Mouse (Mus musculus) small intestine, adult 2 months (tissue): ENCODE measurements around the gene Angptl1. TPM values are rescaled to one million over a fixed set of nuclear protein-coding genes. Genes with fewer than 3 reads are reported as not detected.

Source experiments
- H3K27ac ChIP-seq: fragments of 200-500 bp; 2 replicates; pipeline ENCODE4 v1.5.1; 2012; ENCODE audit warnings: low read depth, low read length, control low read depth, inconsistent platforms; ENCODE audit not compliant: insufficient read depth
- H3K27me3 ChIP-seq: fragments of 200-500 bp; 2 replicates; pipeline ENCODE4 v1.6.1; 2012; ENCODE audit warnings: mild to moderate bottlenecking, moderate library complexity, low read length, inconsistent platforms; ENCODE audit not compliant: control insufficient read depth, insufficient read depth
- H3K36me3 ChIP-seq: fragments of 200-500 bp; 2 replicates; pipeline ENCODE4 v1.6.1; 2012; ENCODE audit warnings: mild to moderate bottlenecking, low read length, control low read depth, inconsistent platforms; ENCODE audit not compliant: control insufficient read depth, insufficient read depth
- H3K4me1 ChIP-seq: fragments of 200-500 bp; 2 replicates; pipeline ENCODE4 v1.6.1; 2012; ENCODE audit warnings: low read length, inconsistent platforms, mixed read lengths; ENCODE audit not compliant: control insufficient read depth, insufficient read depth, insufficient read length
- H3K4me3 ChIP-seq: fragments of 200-500 bp; 2 replicates; pipeline ENCODE4 v1.5.1; 2012; ENCODE audit warnings: low read depth, mild to moderate bottlenecking, control low read depth, inconsistent platforms, low read length, moderate library complexity
- CTCF ChIP-seq: fragments of 200-500 bp; IDR thresholded peaks from 2 replicates; pipeline ENCODE4 v1.5.1; 2012; ENCODE audit warnings: low read depth, mild to moderate bottlenecking, control low read depth, inconsistent platforms, low read length, moderate library complexity, mixed read lengths; ENCODE audit not compliant: insufficient replicate concordance, insufficient read length; ENCODE audit errors: extremely low read depth
- POLR2A ChIP-seq: fragments of 200-500 bp; IDR thresholded peaks from 2 replicates; pipeline ENCODE4 v1.6.1; 2012; ENCODE audit warnings: low read depth, mild to moderate bottlenecking, control low read depth, inconsistent platforms, low read length, moderate library complexity
- WGBS: fragments of 180-500 bp; shearing (Covaris S2); methylation state at CpG from one replicate; pipeline ENCODE4 v1.1.7; 2018; 5-methylcytosine and 5-hydroxymethylcytosine counted together
- polyA plus RNA-seq: library from polyadenylated mRNA; depleted of rRNA; stranded (reverse); fragments of >200 nt; gene quantifications from 2 replicates; pipeline ENCODE4 v1.2.3, GENCODE M21; 2012; rRNA removed

The Angptl1 gene
- polyA plus RNA-seq, result 1.0 and 3.0 TPM in 2 replicates

DNA sequence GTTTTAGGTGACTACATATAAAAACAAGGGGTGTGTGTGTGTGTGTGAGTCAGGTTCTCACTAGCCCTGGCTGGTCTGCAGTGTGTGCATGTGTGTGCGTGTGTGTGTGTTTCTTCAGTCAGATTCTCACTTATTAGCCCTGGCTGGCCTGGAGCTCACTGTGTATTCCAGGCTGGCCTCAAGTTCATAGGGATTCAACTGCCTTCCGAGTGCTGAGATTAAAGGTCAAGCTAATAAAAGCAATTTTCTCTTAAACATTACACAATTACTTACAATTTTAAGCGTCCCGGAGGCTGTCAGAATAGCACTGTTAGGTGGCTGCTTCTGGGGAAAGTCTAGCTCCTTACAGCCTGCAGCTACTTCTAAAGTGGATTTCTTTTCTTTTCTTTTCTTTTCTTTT, at the start of gene Angptl1:
Gene Angptl1, plus strand, starts transcription at position 386 of the 400 bp plus-strand sequence.
- peak within 1 kb of the TSS; percentile 55; the same call in 1 of the 2 replicates for H3K27ac ChIP-seq
- peak within 1 kb of the TSS; percentile 38 for H3K4me3 ChIP-seq
- H3K4me1 ChIP-seq, result 0 out of 2 replicates have a peak, but pooled peaks cover 2% of the 10 kb centered on the region
- TF ChIP-seq POLR2A (no peak), CTCF (no peak)
- peaks cover 3% of the 10 kb centered on the region; the same call in 1 of the 2 replicates for H3K36me3 ChIP-seq
- H3K27me3 ChIP-seq, result no peaks in the 10 kb centered on the region
- 16% methylated on average over 4 of the region's 4 CpGs for WGBS

DNA sequence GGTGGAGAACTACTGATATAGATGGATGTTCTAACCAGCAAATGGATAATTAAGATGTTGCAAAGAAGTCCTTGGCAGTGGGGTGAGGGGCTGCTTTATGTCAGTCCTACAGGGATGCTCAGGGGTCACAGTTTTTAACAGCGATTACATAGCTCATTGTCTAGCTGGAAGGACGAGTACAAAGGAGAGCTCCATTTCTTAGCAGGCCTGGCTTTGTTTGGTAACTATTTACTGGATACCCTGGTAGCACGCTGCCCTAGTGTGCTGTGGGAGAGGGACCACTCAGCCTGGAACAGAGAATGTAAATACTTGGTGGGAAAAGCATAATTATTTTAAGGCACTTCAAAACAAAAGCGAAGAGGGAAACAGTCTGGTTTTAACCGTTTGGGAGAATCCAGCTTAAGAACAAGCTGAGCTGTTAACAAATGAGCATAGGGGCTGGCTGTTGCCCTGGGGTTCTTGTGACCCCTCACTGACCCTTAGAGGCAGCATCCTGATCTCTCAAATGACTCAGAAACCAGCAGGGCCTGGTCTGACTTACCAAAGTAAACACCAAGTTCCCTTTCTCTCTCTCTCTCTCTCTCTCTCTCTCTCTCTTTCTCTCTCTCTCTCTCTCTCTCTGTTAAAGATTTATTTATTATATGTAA, 48.4 kb upstream of the Angptl1 start:
- Histone ChIP-seq H3K27me3 (no peaks in the 10 kb centered on the region), H3K4me3 (no peak overlapping the region), H3K27ac (no peak overlapping the region), H3K36me3 (no peaks in the 10 kb centered on the region), H3K4me1 (no peaks in the 10 kb centered on the region)
- 62% methylated on average over 5 of the region's 5 CpGs for WGBS
- TF ChIP-seq POLR2A (no peak), CTCF (no peak)

DNA sequence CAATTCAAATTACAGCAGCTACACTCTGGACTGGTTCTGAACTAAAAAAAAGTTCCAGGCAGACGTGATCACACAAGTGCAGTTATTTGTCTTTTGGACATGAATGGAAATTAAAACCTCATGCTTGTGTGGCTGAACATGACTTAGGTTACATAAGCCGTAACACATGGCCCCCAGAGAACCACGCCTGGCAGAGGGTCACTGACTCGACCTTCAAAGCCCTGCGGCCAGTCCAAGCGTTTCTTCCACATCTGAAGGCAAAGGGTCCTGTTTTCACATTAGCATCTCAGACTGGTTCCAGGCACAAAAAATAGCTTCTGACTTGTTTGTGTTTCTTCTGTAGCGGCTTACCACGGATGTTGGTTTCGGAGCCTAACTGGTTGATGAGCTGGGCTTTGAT, 42.1 kb upstream of the Angptl1 start:
- Histone ChIP-seq H3K4me3 (no peak overlapping the region), H3K27ac (no peak overlapping the region), H3K4me1 (no peaks in the 10 kb centered on the region), H3K36me3 (no peaks in the 10 kb centered on the region), H3K27me3 (no peaks in the 10 kb centered on the region)
- TF ChIP-seq POLR2A (no peak), CTCF (no peak)
- 88% methylated on average over 9 of the region's 9 CpGs for WGBS

DNA sequence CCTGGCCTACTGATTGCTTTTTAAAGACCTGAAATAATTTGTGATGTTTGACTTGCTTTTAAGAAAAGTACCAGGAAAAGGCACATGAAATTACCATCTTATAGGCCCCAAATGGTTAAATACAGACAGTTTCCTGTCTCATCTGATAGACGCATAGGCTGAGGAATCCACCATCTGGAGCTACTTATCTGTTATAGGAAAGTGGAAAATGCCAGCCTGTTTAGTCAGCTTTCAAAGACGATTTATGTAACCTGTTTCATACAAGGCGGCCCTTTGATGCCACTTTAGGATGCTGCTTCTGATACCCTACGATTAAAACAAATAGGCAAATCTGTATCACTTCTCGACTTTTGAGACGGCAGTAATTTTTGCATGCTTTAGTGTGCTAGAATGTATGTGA, 37.1 kb upstream of the Angptl1 start:
- H3K27ac ChIP-seq, result no peak overlapping the region
- H3K4me3 ChIP-seq, result no peak overlapping the region
- H3K36me3 ChIP-seq, result peaks cover 1% of the 10 kb centered on the region; the same call in 1 of the 2 replicates
- no peak for TF ChIP-seq CTCF
- no peak for TF ChIP-seq POLR2A
- WGBS, result 87% methylated on average over 6 of the region's 6 CpGs
- no peaks in the 10 kb centered on the region for H3K27me3 ChIP-seq
- H3K4me1 ChIP-seq, result peaks cover 5% of the 10 kb centered on the region; the same call in 1 of the 2 replicates

DNA sequence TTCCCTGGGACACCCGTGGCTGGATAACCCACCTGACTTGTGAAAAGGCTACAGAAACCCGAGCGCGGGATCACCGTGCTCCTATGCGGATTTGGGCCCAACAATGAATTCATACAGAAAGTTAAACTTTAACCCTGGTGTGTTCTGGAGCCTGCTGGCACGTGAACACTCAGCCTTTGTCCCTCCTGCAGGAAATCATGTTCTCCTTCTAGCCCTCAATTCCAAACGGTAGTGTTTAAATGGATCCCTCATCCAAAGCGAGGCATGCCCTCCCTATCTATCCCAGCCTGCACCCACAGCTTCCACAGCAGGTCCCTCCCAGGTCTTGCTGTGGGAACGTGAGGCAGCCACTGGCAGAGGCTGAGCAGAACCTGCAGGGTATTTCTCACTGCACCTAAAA, 30.0 kb upstream of the Angptl1 start:
- no peak overlapping the region for H3K4me3 ChIP-seq
- no peak overlapping the region for H3K27ac ChIP-seq
- 31% methylated on average over 10 of the region's 10 CpGs for WGBS
- TF ChIP-seq POLR2A (no peak), CTCF (no peak)
- H3K27me3 ChIP-seq, result no peaks in the 10 kb centered on the region
- H3K4me1 ChIP-seq, result peaks cover 2% of the 10 kb centered on the region; the same call in 1 of the 2 replicates
- H3K36me3 ChIP-seq, result peaks cover 7% of the 10 kb centered on the region

DNA sequence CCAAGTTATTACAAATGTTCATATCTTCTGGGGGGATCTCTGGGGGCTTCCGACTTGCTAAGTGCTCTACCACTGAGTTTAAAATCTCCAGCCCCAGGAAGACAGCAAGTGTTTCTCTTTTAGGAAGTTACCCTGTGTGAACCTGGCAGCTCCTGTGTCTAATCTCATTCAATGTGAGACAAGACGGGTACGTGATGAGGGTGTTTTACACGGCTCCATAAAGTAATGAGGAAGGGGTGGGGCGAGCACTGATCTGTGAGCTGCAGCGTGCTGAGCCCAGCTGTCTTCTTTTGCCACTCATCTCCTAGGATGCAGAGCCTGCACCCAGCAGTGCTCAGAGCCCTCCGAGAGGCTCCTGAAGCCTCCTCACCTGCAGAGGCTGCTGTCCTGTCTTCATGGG, 26.4 kb upstream of the Angptl1 start:
- Histone ChIP-seq H3K36me3 (peaks cover 10% of the 10 kb centered on the region), H3K4me1 (peaks cover 2% of the 10 kb centered on the region; the same call in 1 of the 2 replicates), H3K27ac (no peak overlapping the region), H3K4me3 (no peak overlapping the region), H3K27me3 (no peaks in the 10 kb centered on the region)
- TF ChIP-seq CTCF, result no peak
- no peak for TF ChIP-seq POLR2A
- WGBS, result 29% methylated on average over 7 of the region's 7 CpGs

DNA sequence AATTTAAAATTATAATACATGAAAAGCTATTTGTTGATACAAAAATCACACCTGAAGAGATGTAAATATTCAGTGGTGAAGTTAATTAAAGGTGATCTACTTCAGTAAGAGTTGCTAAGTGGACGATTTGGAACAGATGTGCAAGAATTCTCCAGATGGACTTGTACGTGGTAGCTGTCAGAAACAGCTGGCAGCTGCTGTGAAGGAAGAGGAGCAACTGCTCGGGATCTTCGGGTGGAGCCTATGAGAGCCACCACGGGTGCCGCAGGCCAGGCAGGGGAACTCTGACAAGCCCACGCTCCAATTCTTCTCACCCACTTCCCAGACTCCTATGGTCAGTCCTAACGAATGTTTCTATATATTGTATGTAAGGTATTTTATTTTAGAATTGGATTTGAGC, 25.6 kb upstream of the Angptl1 start:
- Histone ChIP-seq H3K27me3 (no peaks in the 10 kb centered on the region), H3K4me1 (peaks cover 2% of the 10 kb centered on the region; the same call in 1 of the 2 replicates), H3K27ac (no peak overlapping the region), H3K36me3 (peaks cover 16% of the 10 kb centered on the region), H3K4me3 (no peak overlapping the region)
- TF ChIP-seq POLR2A (no peak), CTCF (no peak)
- WGBS, result 66% methylated on average over 8 of the region's 8 CpGs
